Mouse (Mus musculus) kidney, adult 2 months (tissue): Measurements from ENCODE around the gene Prim2.

Experiments
- CTCF ChIP-seq: fragments of 200-500 bp; conservative IDR thresholded peaks from 2 replicates; pipeline ENCODE4 v1.5.1; 2011; ENCODE audit warnings: low read depth, mild to moderate bottlenecking, control low read depth, low read length, moderate library complexity, mixed read lengths; ENCODE audit not compliant: insufficient read depth, insufficient read length
- POLR2A ChIP-seq: fragments of 200-500 bp; IDR thresholded peaks from one replicate; pipeline ENCODE4 v1.6.1; 2011; ENCODE audit warnings: low read depth, low read length, control low read depth

DNA sequence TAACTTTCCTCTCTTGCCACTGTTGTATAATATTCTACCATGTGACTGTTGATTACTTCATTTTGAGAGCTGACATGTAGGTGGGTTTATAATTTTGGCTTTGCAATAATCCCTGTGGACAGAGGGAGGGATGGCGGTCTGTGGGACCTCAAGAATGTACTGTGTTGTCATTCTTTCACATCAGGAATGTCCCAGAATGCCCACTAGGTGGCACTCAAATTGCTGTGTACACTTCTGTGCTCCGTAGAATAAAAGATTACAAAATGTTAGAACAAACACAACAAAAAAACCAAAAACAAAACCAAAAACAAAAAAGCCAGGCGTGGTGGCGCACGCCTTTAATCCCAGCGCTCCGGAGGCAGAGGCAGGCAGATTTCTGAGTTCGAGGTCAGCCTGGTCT, 14.9 kb upstream of the Prim2 start:
- TF ChIP-seq CTCF = peak; percentile 48
- no peak for TF ChIP-seq POLR2A
